Mouse (Mus musculus): Measurements from ENCODE around the gene Rcan3. TPM values are rescaled to one million over a fixed set of nuclear protein-coding genes. Genes with fewer than 3 reads are reported as not detected.

Rcan3 gene
- 17.5 and 18.2 TPM in 2 replicates for polyA plus RNA-seq (2011; ENCODE audit: insufficient read length, low read depth, missing spikeins)

DNA sequence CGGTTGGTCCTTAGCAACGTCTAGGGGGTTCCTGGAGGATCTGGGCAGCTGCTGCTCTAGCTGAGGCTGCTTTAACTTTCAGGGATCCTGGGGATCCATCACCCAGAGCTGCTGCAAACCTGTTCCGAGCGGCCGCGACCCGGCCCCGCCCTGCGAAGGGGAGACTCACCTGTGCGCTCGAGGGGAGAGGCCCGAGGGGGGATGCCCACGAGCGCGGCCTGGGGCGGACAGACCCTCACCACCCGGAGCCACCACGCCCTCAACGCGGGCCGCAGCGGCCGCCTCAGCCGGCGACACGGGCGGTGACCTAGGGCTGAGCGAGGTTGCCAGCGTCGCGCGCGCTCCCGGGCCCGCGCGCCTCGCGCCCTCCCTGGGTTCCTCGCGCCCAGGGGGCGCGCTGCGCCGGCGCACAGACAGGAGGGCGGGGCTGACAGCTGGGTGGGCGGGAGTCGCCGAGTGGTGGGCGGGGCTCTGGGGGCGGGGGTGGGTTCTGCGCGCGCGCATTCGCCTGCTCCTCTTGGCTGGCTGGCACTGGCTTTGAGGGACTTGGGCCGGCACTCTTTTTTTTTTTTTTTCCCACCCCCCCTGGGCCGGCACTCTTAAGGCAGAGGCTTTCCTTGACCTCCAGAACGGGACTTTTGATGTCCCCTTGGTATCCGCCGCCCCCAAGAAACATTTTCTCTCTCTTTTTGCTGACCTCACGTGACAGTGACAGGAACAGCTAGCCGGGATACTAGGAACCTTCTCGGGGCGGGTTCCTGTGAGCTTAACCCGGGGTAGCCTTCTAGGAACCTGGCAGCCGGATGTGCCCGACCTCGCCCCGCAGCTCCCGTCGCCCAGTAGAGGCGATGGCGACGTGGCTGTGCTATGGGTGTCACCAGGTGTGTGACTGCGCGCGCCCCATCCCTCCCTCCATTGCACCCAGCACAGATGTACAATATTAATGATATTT, at the start of gene Rcan3:
TSS of gene Rcan3 (minus strand) at position 411 of the 952 bp plus-strand sequence.
- H3K4me1 ChIP-seq (ENCODE audit: control insufficient read depth, insufficient read depth, low read length): no peaks in the 10 kb centered on the region
- peak within 1 kb of the TSS; percentile 69 for H3K4me3 ChIP-seq (ENCODE audit: insufficient read depth, low read length)
- TF ChIP-seq CTCF (IDR thresholded peaks at IDR 0.05; ENCODE audit: borderline replicate concordance, insufficient read depth, low read length) (no peak), POLR2A (IDR thresholded peaks at IDR 0.05; ENCODE audit: low read depth, low read length) (peak; percentile 53)
- H3K27ac ChIP-seq (ENCODE audit: insufficient read depth, low read length): peak within 1 kb of the TSS; percentile 16; the same call in 1 of the 2 replicates

DNA sequence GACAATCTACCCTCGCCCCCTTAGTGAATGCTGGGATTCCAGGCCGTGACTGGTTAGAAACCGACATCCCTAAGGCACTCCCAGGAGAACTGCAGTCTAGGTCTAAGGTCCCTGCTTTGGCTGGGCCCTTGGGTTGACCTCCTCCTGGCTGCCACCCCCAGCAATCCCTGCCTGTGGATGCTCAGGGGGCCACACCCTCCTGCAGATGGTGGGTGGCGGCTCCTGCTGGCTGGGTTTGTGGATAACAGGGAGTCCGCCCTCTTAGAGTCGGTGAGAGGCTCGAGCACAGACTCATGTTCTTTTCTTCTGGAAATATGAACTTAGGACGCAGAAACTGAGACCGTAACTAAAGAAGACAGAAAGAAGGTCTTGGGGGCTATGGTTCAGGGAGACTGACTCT, 46.7 kb upstream of the Rcan3 start:
- no peak for TF ChIP-seq CTCF (IDR thresholded peaks at IDR 0.05; ENCODE audit: borderline replicate concordance, insufficient read depth, low read length)
- no peak for TF ChIP-seq POLR2A (IDR thresholded peaks at IDR 0.05; ENCODE audit: low read depth, low read length)
- Histone ChIP-seq H3K4me3 (ENCODE audit: insufficient read depth, low read length) (no peak overlapping the region), H3K27ac (ENCODE audit: insufficient read depth, low read length) (no peak overlapping the region), H3K4me1 (ENCODE audit: control insufficient read depth, insufficient read depth, low read length) (no peaks in the 10 kb centered on the region)

DNA sequence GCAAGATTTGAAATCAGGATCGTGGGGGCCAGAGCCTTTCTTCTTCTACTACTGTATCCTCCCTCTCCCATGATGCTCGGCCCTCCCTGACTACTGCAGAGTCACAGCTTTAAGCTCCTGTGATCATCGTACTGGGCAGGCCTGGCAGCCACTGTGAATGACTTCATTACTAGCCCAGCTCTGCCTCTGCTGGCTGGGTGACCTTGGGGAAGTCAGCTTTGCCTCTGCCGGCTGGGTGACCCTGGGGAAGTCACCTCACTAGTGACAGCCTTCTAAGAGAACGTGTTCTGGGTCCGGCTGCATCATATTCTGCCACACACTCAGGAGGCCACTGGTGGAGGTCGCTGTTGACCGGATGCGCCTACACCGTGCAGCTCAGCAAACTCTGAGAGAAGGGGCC, 44.2 kb upstream of the Rcan3 start:
- no peak overlapping the region for H3K27ac ChIP-seq (ENCODE audit: insufficient read depth, low read length)
- H3K4me3 ChIP-seq (ENCODE audit: insufficient read depth, low read length): no peak overlapping the region
- H3K4me1 ChIP-seq (ENCODE audit: control insufficient read depth, insufficient read depth, low read length): no peaks in the 10 kb centered on the region
- TF ChIP-seq CTCF (IDR thresholded peaks at IDR 0.05; ENCODE audit: borderline replicate concordance, insufficient read depth, low read length): no peak
- TF ChIP-seq POLR2A (IDR thresholded peaks at IDR 0.05; ENCODE audit: low read depth, low read length): no peak

DNA sequence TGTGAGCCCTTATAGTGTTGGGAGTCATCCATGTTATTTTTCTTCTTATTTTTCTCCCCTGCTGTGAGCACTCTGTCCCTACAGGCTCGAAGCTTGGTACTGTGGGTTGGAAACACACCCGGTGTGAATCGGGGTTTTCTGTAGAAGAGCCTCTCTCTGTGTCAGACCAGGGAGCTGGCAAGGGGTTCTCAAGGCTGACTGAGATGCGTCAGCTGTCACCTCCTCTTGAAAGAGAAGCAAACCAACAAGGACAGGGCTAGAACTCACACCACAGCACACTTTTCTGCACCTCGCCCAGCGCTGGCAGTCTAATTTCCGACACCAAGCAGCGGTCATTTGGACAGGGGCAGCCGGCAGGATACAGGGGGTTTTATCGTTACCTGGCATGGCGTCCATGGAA, 29.8 kb upstream of the Rcan3 start:
- H3K27ac ChIP-seq (ENCODE audit: insufficient read depth, low read length): no peak overlapping the region
- TF ChIP-seq CTCF (IDR thresholded peaks at IDR 0.05; ENCODE audit: borderline replicate concordance, insufficient read depth, low read length) (no peak), POLR2A (IDR thresholded peaks at IDR 0.05; ENCODE audit: low read depth, low read length) (no peak)
- H3K4me3 ChIP-seq (ENCODE audit: insufficient read depth, low read length): no peak overlapping the region
- H3K4me1 ChIP-seq (ENCODE audit: control insufficient read depth, insufficient read depth, low read length): no peaks in the 10 kb centered on the region

DNA sequence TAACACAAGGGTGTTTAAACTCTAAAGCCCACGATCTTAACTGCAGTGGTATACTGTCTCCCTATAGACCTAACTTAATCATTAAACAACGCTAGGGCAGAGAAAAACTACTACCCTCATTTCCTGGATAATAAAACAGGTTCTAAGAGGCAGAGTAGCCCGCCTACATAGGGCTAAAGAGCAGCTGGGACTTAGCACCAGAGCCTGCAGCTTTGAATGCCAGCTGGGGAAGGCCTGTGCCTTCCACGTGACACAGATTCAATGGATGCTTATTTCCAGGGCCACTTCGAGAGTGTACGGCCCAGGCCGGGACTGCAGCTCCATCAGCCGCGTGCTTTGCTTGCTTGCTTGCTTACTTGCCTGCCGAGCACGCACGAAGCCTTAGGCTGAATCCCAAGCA, 19.9 kb upstream of the Rcan3 start:
- TF ChIP-seq POLR2A (IDR thresholded peaks at IDR 0.05; ENCODE audit: low read depth, low read length) (no peak), CTCF (IDR thresholded peaks at IDR 0.05; ENCODE audit: borderline replicate concordance, insufficient read depth, low read length) (no peak)
- H3K27ac ChIP-seq (ENCODE audit: insufficient read depth, low read length): no peak overlapping the region
- H3K4me3 ChIP-seq (ENCODE audit: insufficient read depth, low read length): no peak overlapping the region
- H3K4me1 ChIP-seq (ENCODE audit: control insufficient read depth, insufficient read depth, low read length): no peaks in the 10 kb centered on the region

DNA sequence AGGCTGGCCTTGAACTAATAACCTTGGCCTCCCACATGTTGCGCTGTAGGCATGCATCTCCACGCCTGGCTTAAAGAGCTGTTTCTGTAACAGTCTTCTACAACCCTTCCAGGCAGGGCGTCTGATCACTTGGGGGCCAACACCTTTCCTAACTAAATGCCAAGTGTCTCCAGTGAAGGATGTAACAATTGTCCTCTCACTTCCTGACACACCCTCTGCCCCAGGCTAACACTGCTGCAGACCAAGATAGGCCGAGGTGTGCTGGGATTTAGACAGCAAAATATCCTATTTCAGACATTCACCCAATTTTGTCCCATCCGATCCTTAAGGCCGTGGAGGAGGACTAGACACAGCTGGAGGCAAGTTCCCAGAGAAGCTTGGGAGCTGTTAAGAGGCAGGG, 19.5 kb upstream of the Rcan3 start:
- no peak for TF ChIP-seq POLR2A (IDR thresholded peaks at IDR 0.05; ENCODE audit: low read depth, low read length)
- TF ChIP-seq CTCF (IDR thresholded peaks at IDR 0.05; ENCODE audit: borderline replicate concordance, insufficient read depth, low read length): no peak
- Histone ChIP-seq H3K27ac (ENCODE audit: insufficient read depth, low read length) (no peak overlapping the region), H3K4me1 (ENCODE audit: control insufficient read depth, insufficient read depth, low read length) (no peaks in the 10 kb centered on the region)

DNA sequence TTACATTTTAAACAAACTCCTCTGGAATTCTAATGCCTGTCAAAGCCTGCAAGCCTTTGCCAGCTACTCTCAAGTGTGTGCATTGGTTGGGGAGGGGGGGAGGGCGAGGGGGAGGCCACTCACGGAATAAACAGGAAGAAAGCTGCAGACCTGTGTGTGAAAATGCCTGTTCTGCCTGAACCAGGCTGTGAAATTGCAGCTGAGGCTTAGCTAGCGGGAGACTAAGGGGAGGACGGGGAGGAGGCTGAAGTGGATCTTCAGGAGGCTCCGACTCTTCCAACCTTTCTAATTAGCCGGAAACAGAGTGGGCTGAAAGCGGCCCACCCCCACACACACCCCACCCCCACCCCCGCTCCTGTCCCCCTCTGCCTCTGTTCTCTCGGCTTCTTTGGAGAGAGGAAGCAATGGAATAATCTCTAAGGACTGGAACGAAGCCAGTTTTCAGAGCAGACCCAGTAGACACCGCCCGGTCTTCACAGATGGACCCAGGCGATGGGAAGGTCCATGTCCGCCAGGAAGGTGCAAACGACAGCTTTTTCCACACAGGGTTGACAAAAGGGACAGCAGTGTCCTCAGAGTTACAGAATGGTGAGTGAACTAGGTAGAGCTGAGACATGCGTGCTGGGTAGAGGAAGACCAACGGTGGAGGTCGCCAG, 17.8 kb upstream of the Rcan3 start:
- H3K4me3 ChIP-seq (ENCODE audit: insufficient read depth, low read length): no peak overlapping the region
- no peak overlapping the region for H3K27ac ChIP-seq (ENCODE audit: insufficient read depth, low read length)
- no peaks in the 10 kb centered on the region for H3K4me1 ChIP-seq (ENCODE audit: control insufficient read depth, insufficient read depth, low read length)
- no peak for TF ChIP-seq POLR2A (IDR thresholded peaks at IDR 0.05; ENCODE audit: low read depth, low read length)
- no peak for TF ChIP-seq CTCF (IDR thresholded peaks at IDR 0.05; ENCODE audit: borderline replicate concordance, insufficient read depth, low read length)

More for the DNA sequence above, 19.5 kb upstream of the Rcan3 start:
- H3K4me3 ChIP-seq (ENCODE audit: insufficient read depth, low read length): no peak overlapping the region

DNA sequence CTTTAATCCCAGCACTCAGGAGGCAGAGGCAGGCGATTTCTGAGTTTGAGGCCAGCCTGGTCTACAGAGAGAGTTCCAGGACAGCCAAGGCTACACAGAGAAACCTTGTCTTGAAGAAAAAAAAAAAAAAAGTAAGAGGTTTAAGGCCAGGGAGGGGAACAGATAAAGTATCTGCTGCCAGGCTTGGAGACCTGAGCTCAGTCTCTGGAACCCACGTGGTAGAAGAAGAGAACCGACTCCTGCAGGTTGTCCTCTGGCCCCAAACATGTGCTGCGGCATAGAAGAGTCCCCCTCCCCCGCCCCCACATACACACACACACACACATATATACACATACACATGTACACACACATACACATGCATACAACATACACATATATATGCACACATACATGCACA, 8.8 kb upstream of the Rcan3 start:
- TF ChIP-seq POLR2A (IDR thresholded peaks at IDR 0.05; ENCODE audit: low read depth, low read length) (no peak), CTCF (IDR thresholded peaks at IDR 0.05; ENCODE audit: borderline replicate concordance, insufficient read depth, low read length) (no peak)
- Histone ChIP-seq H3K4me1 (ENCODE audit: control insufficient read depth, insufficient read depth, low read length) (0 out of 2 replicates have a peak, but pooled peaks cover 2% of the 10 kb centered on the region), H3K4me3 (ENCODE audit: insufficient read depth, low read length) (no peak overlapping the region), H3K27ac (ENCODE audit: insufficient read depth, low read length) (no peak overlapping the region)

DNA sequence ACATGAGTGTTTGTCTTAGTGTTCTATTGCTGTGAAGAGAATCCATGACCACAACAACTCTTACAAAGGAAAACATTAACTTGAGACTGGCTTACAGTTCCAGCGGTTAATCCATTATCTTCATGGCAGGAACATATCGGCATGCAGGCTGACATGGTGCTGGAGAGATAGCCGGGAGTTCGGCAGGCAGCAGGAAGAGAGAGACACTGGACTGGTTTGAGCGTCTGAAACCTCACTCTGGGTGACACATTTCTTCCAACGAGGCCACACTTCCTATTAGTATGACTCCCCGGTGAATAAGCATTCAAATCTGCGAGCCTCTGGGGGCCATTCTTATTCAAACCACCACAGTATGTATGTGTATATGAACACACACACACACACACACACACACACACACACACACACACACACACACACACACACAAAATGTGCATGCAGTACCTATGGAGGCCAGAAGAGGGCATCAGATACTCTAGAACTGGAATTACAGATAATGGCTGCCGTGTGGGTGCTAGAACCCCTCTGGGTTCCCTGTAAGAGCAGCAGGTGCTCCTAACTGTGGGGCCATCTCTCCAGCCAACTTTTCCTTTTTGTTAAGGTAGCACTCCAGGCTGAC, 6.4 kb upstream of the Rcan3 start:
- TF ChIP-seq POLR2A (IDR thresholded peaks at IDR 0.05; ENCODE audit: low read depth, low read length) (no peak), CTCF (IDR thresholded peaks at IDR 0.05; ENCODE audit: borderline replicate concordance, insufficient read depth, low read length) (no peak)
- 0 out of 2 replicates have a peak, but pooled peaks cover 2% of the 10 kb centered on the region for H3K4me1 ChIP-seq (ENCODE audit: control insufficient read depth, insufficient read depth, low read length)
- no peak overlapping the region; the same call in 1 of the 2 replicates for H3K27ac ChIP-seq (ENCODE audit: insufficient read depth, low read length)
- H3K4me3 ChIP-seq (ENCODE audit: insufficient read depth, low read length): no peak overlapping the region

All from embryonic fibroblast, embryonic 13.5 days (primary cell).